ENCODE assay signal across 13 mouse cellular contexts in genomic region chr13:24791349-24791748, GRCm38 (mm10). TPM values are rescaled to one million over a fixed set of nuclear protein-coding genes. Genes with fewer than 3 reads are reported as not detected.
A peak's percentile ranks its signal among the peaks of the same experiment; 100 is the strongest.
DNase-seq lines count a peak whose midpoint lies in the region; ATAC-seq and TF ChIP-seq lines count a peak whose summit lies in the region.
"Had no signal": no experiment of that assay in that cellular context is flagged by ENCODE, and none has a peak within 500 bp of the region (broad histone marks: within the 10 kb centered on the region; RNA-seq: fewer than 3 reads in every experiment).

No protein-coding gene starts in this region.

- no peak overlapping the region for H3K27ac ChIP-seq in heart, adult 2 months
- no peak overlapping the region for H3K27ac ChIP-seq in intestine, embryonic 16.5 days (ENCODE audit: low read length)
- H3K27ac ChIP-seq: hindbrain, embryonic 10.5 days had no signal

- H3K4me3 ChIP-seq in heart, adult 2 months, result no peak overlapping the region
- no peak overlapping the region for H3K4me3 ChIP-seq in intestine, embryonic 16.5 days (ENCODE audit: low read length)
- H3K4me3 ChIP-seq: hindbrain, embryonic 10.5 days had no signal

- TF ChIP-seq CTCF in heart, adult 2 months (IDR thresholded peaks at IDR 0.05), result no peak

- 45% methylated on average over 2 of the region's 2 CpGs for WGBS in heart, adult 2 months
- 59% methylated on average over 2 of the region's 2 CpGs for WGBS in intestine, embryonic 16.5 days

- no peak overlapping the region for H3K4me2 ChIP-seq in intestine, embryonic 16.5 days (ENCODE audit: low read depth, low read length)

- peak in 1 of 2 experiments; percentile 72 for DNase-seq in heart, adult 2 months
- no peak for DNase-seq in heart, postnatal 4 days
- peak; percentile 78 for DNase-seq in NIH3T3 (ENCODE audit: low read depth)
- DNase-seq in thymus, postnatal 14 days, result no peak
- no peak for DNase-seq in cerebellum, adult 18-20 months
- no peak for DNase-seq in cerebellum, adult 11 months
- DNase-seq: cerebellum, adult 9-10 months; midbrain, embryonic 14.5 days; thymus, adult 18-20 months had no signal

- H3K9ac ChIP-seq in heart, adult 2 months (ENCODE audit: low read depth, low read length), result no peak overlapping the region
- no peak overlapping the region for H3K9ac ChIP-seq in intestine, embryonic 16.5 days (ENCODE audit: low read depth, low read length)

- H3K27me3 ChIP-seq in heart, adult 2 months (ENCODE audit: control insufficient read depth, insufficient read depth, low read length), result no peaks in the 10 kb centered on the region
- no peaks in the 10 kb centered on the region for H3K27me3 ChIP-seq in intestine, embryonic 16.5 days (replicated peaks; ENCODE audit: control insufficient read depth, insufficient read depth, low read length)
- H3K27me3 ChIP-seq: Patski had no signal

- no peaks in the 10 kb centered on the region for H3K79me2 ChIP-seq in heart, adult 2 months (replicated peaks; ENCODE audit: control insufficient read depth, insufficient read depth, low read length)

- peaks cover 1% of the 10 kb centered on the region; the same call in 1 of the 2 replicates for H3K4me1 ChIP-seq in heart, adult 2 months (ENCODE audit: control insufficient read depth, insufficient read depth, low read length)
- no peaks in the 10 kb centered on the region for H3K4me1 ChIP-seq in intestine, embryonic 16.5 days (ENCODE audit: control insufficient read depth, insufficient read depth, low read length)

- no peak for TF ChIP-seq POLR2A in heart, adult 2 months (IDR thresholded peaks at IDR 0.05; ENCODE audit: insufficient read depth, low read depth, low read length)

- TF ChIP-seq EP300 in heart, adult 2 months (IDR thresholded peaks at IDR 0.05; ENCODE audit: insufficient read depth, low read depth, low read length), result peak; percentile 87; the same call in 1 of the 2 replicates

- intact Hi-C loops in heart, adult 2 months (cut with DNase I), result no loop called here

- H3K36me3 ChIP-seq in heart, adult 2 months (ENCODE audit: control insufficient read depth, insufficient read depth, low read length), result no peaks in the 10 kb centered on the region
- H3K36me3 ChIP-seq in intestine, embryonic 16.5 days (ENCODE audit: control insufficient read depth, insufficient read depth, low read length), result no peaks in the 10 kb centered on the region
- H3K36me3 ChIP-seq: hindbrain, embryonic 10.5 days had no signal

- H3K9me3 ChIP-seq in intestine, embryonic 16.5 days (ENCODE audit: control insufficient read depth, low read length), result no peaks in the 10 kb centered on the region
- H3K9me3 ChIP-seq: hindbrain, embryonic 10.5 days had no signal

- peak; percentile 68 for ATAC-seq in intestine, embryonic 16.5 days
- ATAC-seq in megakaryocyte, adult 5-6 weeks (ENCODE audit: poor library complexity, severe bottlenecking), result peak; percentile 96
- ATAC-seq: Patski had no signal

RNA-seq across cellular contexts. Expression of gene BC005537, which starts 10.1 kb away (rescaled TPM):
- 100 to 1,000 TPM; 111 to 126 TPM for total RNA-seq in heart, adult 2 months (2021)
- 30.7 and 50.1 TPM in 2 replicates for polyA plus RNA-seq in heart, adult 2 months (2012; rRNA removed)
- total RNA-seq in heart, postnatal 4 days (2021), result 100 to 1,000 TPM; 156 to 166 TPM
- 9.4 and 9.6 TPM in 2 replicates for polyA plus RNA-seq in intestine, embryonic 16.5 days (2015; fragmentation: Nextera tagmentation; extraction: Ambion mirVana)
- 222 and 241 TPM in 2 replicates for total RNA-seq in megakaryocyte, adult 5-6 weeks (2015)
- total RNA-seq in megakaryocyte, adult 5-6 weeks (2017), result 97.2 and 116 TPM in 2 replicates

RNA-seq across cellular contexts. Expression of gene Gmnn, which starts 29.6 kb away (rescaled TPM):
- total RNA-seq in heart, adult 2 months (2021), result 10 to 100 TPM; 45.9 to 72.3 TPM
- polyA plus RNA-seq in heart, adult 2 months (2012; rRNA removed), result 12.9 and 18.4 TPM in 2 replicates
- total RNA-seq in heart, postnatal 4 days (2021), result 10 to 100 TPM; 69.9 to 75.8 TPM
- polyA plus RNA-seq in intestine, embryonic 16.5 days (2015; fragmentation: Nextera tagmentation; extraction: Ambion mirVana), result 81.9 and 90.3 TPM in 2 replicates
- 161 and 181 TPM in 2 replicates for total RNA-seq in megakaryocyte, adult 5-6 weeks (2015)
- total RNA-seq in megakaryocyte, adult 5-6 weeks (2017), result 175 and 177 TPM in 2 replicates

RNA-seq across cellular contexts. Expression of gene Acot13, which starts 40.0 kb away (rescaled TPM):
- 100 to 1,000 TPM; 383 to 456 TPM for total RNA-seq in heart, adult 2 months (2021)
- polyA plus RNA-seq in heart, adult 2 months (2012; rRNA removed), result 365 and 457 TPM in 2 replicates
- total RNA-seq in heart, postnatal 4 days (2021), result 100 to 1,000 TPM; 233 to 245 TPM
- polyA plus RNA-seq in intestine, embryonic 16.5 days (2015; fragmentation: Nextera tagmentation; extraction: Ambion mirVana), result 201 and 219 TPM in 2 replicates
- total RNA-seq in megakaryocyte, adult 5-6 weeks (2015), result 26.7 and 27.1 TPM in 2 replicates
- 26.1 and 30.3 TPM in 2 replicates for total RNA-seq in megakaryocyte, adult 5-6 weeks (2017)

RNA-seq across cellular contexts. Expression of gene Tdp2, which starts 40.1 kb away (rescaled TPM):
- 10 to 100 TPM; 12.0 to 13.1 TPM for total RNA-seq in heart, adult 2 months (2021)
- 8.0 and 14.5 TPM in 2 replicates for polyA plus RNA-seq in heart, adult 2 months (2012; rRNA removed)
- total RNA-seq in heart, postnatal 4 days (2021), result 10 to 100 TPM; 16.9 to 21.0 TPM
- 52.8 TPM in 2 replicates for polyA plus RNA-seq in intestine, embryonic 16.5 days (2015; fragmentation: Nextera tagmentation; extraction: Ambion mirVana)
- total RNA-seq in megakaryocyte, adult 5-6 weeks (2015), result 45.4 and 47.7 TPM in 2 replicates
- total RNA-seq in megakaryocyte, adult 5-6 weeks (2017), result 32.9 and 35.6 TPM in 2 replicates

RNA-seq across cellular contexts. Expression of gene Armh2, which starts 50.3 kb away (rescaled TPM):
- total RNA-seq in heart, adult 2 months (2021), result not detected
- not detected in 2 replicates for polyA plus RNA-seq in heart, adult 2 months (2012; rRNA removed)
- total RNA-seq in heart, postnatal 4 days (2021), result not detected
- not detected in 2 replicates for polyA plus RNA-seq in intestine, embryonic 16.5 days (2015; fragmentation: Nextera tagmentation; extraction: Ambion mirVana)
- total RNA-seq in megakaryocyte, adult 5-6 weeks (2015), result 0.22 TPM in 1 of 2 replicates, not detected in the other
- not detected in 2 replicates for total RNA-seq in megakaryocyte, adult 5-6 weeks (2017)
- polyA plus RNA-seq: hindbrain, embryonic 10.5 days; midbrain, embryonic 14.5 days; Patski had no signal

Comparison
In these comparisons a context has a peak if more than half of its experiments do, and no peak if none do; other contexts are left out.
1. RNA of gene Acot13, which starts 40.0 kb away (total RNA-seq): 383 to 456 TPM in heart, adult 2 months and 233 to 245 TPM in heart, postnatal 4 days; 26.1 to 30.3 TPM in megakaryocyte, adult 5-6 weeks; every median in the first group is over 4 times any median in the second.